Mouse (Mus musculus) embryo, embryonic 11 days (tissue): ENCODE results near the gene Prickle3.

Experiments
- DNase-seq: peaks from one replicate; pipeline ENCODE4 v3.0.0-alpha.2; 2015

Gene Prickle3

DNA sequence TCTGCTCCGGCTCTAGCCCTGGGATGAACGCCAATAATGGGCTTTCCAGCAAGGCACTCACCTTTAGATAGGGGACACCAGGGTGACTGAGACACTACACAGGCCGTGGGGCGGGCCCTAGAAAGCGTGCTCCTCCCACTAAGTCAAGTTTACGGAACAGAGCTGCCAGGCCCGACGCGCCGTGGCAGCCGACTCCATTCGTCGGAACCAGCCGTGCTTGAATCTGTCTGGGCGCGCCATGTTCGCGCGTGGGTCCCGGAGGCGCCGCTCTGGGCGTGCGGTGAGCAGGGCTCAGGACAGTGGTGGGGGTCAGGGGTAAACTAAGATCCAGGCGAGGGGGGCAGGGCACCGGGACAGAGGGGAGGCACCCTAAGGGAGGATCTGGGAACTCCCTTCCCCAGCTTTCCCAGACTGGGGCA lies at the start of gene Prickle3:
Gene Prickle3 (plus strand): TSS at position 40 of the 419 bp plus-strand sequence.
- DNase-seq: peak; percentile 39

DNA sequence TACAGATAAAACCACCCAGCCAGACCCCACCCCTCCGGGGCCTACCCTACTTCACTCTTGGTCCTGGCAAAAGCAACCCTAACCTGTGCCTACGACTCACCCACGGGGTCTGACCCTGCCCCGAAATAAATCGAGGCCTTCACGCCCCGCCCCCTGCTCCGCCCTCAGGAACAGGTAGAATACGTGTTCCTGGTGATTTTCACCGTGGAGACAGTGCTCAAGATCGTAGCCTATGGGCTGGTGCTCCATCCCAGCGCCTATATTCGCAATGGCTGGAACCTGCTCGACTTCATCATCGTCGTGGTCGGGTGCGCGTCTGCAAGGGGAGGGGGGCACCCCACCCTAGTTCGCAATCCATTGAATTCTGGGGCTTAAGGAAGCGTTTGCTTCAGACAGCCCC lies 47.0 kb upstream of the Prickle3 start:
- DNase-seq: peak; percentile 1

DNA sequence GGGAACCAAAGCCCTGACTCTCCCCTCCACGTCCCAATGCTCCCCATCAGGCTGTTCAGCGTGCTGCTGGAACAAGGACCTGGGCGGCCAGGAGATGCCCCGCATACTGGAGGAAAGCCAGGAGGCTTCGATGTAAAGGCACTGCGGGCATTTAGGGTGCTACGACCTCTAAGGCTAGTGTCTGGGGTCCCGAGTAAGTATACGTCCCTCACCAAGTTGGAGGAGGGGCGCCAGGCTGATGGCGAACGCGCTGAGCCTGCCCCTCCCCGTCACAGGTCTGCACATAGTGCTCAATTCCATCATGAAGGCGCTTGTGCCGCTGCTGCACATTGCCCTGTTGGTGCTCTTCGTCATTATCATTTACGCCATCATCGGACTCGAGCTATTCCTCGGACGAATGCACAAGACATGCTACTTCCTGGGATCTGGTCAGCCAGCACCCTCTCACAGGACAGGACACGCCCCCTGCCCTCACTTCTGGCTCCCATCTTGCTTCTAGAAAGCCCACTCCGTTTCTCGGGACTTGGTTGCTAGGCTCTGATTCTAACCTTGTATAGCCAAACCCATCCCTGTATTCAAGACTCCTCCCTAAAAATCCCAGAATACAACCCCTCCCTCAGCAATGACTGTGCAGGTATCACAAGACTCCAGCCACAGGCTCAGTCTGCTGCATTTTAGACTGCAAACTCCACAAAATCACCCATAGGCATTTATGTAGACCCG lies 46.4 kb upstream of the Prickle3 start:
- peak; percentile 8 for DNase-seq

DNA sequence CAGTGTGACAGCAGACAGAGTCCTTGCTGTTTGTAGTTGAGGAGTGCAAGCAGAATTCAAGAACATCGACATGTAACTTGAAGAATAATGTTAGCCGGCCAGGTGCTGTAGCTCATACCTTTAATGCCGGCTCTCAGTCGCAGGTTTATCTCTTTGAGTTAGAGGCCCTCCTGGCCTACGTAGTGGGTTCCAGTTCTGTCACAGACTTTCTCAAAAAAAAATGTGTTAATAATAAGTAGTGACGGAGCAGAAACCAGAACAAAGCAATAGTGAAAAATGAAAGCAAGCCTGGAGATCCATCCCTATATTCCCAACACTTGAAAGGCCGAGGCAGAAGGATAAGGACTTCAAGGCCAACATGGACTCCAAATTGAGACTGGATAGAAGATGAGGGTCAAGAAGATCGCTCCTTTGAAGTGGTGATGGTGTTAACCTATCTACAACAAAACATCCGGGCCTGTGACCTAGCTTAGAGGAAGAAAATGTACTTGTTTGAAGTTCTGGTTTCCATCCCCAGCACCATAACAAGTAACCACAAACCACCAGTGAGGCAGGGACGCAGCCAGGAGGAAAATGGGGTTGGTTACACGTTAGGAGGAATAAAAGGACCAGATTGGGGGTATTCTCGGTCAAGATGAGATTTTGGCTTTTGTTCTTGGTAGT lies 39.0 kb upstream of the Prickle3 start:
- no peak for DNase-seq

DNA sequence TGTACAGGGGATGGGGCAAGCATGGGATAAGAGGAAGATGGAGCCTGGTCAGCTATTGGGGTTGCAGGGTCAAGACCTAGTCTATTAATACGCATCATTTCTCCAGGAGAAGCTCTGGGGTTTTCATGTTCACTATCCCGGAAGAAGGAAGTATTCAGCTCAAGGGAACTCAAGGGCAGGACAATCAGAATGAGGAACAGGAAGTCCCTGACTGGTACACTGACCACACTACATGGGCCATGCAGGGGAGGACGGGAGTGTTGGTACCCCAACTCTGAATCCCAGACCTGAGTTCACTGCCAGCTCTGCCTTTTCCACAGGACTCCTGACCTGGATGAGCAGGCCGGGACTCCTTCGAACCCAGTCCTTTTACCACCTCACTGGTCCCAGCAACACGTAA lies 24.5 kb upstream of the Prickle3 start:
- no peak for DNase-seq

DNA sequence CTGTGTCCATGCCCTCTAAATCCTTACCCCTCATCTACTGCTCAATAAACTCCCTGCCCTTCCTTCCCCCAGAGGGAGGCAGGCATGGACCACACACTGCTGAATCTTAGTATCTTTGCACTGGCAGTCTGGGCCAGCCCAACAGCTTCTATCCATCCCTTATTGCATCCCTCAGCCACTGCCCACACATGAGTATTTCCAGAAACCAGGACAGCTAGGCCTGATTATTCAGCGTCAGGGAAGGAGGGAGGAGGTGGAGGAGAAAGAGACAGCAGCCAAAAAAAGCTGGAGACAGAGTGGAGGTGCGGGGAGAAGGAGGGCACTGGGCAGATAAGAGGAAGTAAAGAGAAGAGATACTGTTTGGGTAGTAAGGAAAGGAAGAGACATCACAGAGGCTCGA lies 22.0 kb upstream of the Prickle3 start:
- no peak for DNase-seq

DNA sequence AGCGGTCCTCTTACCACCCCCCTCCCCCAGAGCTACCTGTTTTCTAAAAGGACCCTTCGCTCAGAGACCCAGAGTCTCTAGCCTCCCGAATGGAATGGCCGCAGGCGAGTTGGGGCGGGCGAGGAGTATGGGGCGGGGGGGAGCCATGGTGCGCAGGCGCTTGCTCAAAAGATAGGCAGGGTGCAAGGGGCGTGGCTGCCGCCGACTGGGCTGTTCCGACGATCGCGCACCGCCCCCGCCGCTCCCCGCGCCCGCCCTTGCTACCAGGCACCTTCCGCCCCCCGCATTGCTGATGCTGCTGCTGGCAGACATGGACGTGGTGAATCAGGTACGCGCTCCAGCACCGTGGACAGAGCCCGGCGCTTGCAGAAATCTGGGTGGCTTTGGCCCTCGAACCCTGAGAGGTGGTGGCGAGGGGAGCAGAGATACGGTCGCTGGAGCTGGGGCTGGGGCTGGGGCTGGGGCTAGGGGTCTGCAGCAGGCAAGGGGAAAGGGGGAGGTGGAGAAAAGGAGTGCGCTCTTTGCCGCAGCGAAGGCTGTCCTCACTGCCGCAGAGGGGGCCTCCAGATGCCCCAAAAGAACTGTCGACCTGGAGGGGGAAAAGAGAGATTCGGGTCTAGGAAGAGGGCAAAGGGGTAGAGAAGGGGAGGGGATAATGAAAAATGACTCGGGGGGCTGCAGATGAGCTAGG lies 18.5 kb upstream of the Prickle3 start, which contains the start of gene Syp:
Gene Syp (plus strand): TSS at position 71 of the 691 bp plus-strand sequence.
- DNase-seq: peak; percentile 83

DNA sequence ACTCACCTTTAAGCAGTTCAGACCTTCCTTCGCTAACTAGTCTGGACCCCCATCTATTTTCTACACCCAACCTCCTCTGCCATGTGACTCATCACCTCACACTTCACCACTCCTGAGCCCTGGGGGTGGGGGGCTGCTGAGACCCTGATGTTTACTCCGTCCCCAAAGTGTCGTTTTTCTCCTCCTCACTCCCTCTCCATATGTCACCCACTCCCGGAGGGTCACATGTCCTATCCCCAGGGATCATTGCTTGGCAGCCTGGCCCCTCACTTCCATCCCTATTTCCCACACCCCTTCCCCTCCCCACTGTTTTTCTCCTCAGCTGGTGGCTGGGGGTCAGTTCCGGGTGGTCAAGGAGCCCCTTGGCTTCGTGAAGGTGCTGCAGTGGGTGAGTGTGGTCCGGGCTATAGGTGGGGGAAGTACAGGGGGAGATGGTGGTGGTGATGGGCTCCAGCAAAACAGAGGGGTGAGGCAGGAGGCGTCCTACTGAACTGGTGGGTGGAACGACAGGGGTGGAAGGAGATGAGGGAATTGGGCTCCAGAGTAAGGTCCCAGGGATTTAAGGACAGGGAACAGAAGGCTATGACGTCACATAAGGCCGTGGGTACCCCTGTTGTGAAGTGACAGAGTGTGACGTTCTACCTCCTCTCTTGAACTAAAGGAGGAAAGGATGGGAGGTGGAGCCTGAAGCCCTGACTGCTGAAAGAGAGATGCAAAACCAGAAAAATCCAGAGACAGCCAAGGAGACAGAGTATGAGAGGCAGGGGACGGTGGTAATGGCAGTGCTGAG lies 17.3 kb upstream of the Prickle3 start:
- DNase-seq: no peak

DNA sequence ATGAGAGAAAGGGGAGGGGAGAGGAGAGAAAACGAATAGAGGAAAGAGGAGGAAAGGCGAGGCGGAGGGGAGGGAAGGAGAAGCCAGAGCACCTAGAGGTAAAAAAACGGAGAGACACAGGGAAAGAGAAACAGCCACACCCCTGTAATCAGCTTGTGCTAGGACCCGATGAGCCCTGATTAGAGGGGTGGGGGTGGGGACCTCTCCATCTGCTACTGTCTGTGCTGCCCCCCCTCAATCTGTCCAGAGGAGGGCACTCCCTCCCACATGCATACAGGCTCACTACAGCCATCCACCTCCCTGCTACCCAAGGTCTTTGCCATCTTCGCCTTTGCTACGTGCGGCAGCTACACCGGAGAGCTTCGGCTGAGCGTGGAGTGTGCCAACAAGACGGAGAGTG lies 16.3 kb upstream of the Prickle3 start:
- DNase-seq: no peak

GRCm38 (mm10) chrX:7645349-7645748 lies 11.7 kb upstream of the Prickle3 start:
- peak; percentile 76 for DNase-seq

DNA sequence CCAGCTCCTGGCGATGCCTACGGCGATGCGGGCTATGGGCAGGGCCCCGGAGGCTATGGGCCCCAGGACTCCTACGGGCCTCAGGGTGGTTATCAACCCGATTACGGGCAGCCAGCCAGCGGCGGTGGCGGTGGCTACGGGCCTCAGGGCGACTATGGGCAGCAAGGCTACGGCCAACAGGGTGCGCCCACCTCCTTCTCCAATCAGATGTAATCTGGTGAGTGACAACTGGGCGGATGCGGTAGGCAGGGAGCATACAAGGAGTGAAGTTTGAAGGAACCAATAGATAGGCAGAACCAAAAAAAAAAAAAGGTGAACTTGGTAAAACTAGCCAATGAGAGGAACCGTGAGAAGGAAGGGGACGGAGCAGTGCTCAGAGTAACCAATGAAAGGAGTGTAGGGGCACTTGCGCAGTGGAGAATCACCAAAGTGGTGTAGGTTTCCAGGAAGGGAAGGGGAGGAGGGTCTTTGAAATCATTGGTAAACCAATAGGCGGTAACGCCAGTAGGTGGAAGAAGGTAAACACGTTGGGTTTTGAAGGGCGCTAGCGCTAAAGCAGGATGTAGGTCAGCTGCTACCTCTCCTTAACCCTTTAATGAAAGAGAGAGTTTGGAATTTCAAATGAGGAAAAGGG lies 8.3 kb upstream of the Prickle3 start:
- peak; percentile 85 for DNase-seq

DNA sequence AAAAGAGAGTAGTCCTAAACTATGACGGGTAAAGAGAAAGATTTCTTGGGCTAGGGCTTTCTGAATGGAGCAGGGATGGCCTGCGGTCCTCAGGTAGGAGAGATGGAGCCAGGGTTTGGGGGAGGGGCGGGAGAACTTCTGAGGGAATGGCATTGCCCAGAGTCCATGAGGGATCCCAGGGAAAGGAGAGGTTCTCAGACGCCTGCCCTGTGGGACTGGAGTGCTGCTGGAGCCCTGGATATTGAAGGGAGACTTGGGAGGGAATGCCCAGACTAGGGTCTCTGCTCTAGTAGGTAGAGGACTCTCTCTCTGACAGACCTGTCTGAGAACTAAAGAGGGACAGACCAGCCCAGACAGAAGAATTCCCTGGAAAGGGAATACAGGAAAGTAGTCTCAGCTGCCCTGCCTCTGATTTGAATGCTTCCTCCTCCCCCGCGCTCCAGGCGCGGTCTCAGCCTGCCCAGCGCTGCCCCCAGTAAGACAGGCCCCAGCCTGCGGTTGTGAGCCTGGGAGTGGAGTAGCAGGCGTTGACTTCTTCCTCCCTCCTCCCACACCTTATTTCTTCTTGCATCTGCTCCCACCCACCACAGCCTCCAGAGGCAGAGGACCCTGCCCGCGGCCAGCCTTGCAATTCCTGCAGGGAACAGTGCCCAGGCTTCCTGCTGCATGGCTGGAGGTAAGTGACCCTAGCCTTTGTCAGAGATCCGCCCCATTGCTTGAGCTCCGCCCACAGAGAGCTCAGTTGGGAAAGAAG lies 1.1 kb downstream of the Prickle3 start:
- DNase-seq: peak; percentile 68

DNA sequence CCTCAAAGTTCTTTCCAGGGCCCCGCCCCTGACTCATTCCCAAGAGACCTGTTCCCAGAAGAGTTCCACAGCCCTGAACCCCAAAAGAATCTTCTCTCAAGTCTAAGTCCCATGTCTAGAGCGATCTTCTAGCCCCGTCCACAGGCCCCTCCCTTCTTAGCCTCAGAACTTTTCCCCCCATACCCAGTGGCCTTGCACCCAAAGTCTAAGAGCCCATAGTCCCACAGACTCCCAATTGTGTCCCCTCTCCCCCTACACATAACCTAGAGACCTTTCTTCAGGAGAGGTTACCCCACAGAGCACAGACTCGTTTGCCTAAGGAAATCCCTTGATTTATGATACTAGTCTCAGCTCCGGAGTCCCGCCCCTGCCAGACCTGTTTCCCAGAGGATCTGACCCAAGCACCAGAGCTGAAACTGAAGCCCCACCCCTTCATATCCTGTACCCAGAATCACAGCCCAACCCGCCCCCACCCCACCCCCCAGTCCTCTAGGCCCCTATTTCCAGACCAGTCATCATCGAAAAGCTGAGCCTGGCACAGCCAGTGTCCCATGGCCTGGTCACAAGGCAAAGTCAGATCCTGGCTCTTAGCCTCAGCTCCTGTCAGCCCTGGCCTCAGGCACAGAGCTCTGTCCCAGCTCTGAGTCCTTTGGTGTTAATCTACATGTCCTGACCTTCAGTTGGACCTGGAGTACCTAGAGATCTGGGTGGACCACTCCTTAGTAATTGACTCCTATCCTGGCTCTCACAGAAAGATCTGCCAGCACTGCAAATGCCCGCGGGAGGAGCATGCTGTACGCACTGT lies 1.9 kb downstream of the Prickle3 start:
- no peak for DNase-seq

DNA sequence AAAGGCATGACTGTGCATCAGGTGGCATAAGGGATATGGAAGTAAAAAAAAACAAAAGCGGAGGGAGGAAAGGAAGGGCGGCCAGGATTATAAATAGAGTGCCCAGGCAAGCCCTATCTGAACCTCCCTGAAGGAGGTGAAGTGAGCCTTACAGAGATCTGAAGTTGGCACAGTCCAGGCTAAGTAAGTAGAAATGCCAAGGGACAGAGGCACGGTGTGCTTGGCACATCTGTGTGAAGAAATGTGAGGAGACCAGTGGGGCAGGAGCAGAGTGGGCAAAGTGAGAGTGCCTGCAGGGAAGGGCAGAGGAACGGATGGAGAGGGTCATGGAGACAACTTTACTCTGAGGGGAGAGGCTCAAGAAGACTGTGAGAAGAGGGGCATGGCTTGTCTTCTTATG lies 4.0 kb downstream of the Prickle3 start:
- no peak for DNase-seq

- no peak for DNase-seq
These were observed 5.9 kb downstream of the Prickle3 start for GRCm38 (mm10) chrX:7662936-7663335.

DNA sequence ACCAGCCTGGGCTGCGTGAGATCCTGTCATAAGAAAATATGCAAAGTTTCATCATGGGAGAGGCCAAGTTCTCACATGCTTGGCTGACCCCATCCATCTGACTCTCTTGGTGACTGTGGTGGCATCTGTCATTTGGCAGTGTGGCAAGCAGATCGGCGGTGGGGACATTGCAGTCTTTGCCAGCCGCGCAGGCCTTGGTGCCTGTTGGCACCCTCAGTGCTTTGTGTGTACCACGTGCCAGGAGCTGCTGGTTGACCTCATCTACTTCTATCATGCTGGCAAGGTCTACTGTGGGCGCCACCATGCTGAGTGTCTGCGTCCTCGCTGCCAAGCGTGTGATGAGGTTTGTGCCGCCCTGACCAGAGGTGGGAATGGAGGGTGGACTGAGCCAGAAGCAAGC lies 7.7 kb downstream of the Prickle3 start:
- no peak for DNase-seq

DNA sequence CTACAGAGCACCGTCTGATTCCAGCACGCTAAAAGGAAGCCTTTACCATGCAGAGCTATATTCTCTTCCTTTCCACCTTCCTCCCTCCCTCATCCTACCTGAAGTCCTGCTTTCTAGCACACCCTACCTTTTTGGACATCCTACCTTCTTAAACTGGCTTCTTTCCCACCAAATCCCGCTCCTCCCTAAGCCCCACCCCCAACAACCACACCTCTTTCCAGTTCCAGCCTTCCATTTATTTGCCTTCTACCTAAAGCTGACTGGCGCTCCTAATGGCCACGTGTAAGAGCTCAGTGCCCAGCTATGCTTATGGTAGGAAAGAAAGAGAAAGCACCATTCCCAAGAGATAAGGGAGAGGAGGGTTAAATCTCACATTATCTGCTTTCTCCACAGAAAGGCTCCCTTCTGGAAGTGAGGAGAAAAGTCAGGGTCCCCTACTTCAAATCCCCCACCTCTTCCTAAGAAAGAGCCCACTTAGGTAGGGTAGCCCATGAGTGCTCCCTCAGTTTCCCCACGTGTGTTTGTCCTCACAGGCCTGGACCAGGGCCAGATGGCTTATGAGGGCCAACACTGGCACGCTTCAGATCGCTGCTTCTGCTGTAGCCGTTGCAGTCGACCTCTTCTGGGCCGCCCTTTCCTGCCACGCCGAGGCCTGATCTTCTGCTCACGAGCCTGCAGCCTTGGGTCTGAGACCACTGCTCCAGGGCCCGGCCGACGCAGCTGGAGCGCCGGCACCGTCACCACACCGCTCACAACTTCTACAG lies 8.9 kb downstream of the Prickle3 start:
- no peak for DNase-seq

GRCm38 (mm10) chrX:7670390-7670881 lies 13.4 kb downstream of the Prickle3 start:
- peak; percentile 60 for DNase-seq

DNA sequence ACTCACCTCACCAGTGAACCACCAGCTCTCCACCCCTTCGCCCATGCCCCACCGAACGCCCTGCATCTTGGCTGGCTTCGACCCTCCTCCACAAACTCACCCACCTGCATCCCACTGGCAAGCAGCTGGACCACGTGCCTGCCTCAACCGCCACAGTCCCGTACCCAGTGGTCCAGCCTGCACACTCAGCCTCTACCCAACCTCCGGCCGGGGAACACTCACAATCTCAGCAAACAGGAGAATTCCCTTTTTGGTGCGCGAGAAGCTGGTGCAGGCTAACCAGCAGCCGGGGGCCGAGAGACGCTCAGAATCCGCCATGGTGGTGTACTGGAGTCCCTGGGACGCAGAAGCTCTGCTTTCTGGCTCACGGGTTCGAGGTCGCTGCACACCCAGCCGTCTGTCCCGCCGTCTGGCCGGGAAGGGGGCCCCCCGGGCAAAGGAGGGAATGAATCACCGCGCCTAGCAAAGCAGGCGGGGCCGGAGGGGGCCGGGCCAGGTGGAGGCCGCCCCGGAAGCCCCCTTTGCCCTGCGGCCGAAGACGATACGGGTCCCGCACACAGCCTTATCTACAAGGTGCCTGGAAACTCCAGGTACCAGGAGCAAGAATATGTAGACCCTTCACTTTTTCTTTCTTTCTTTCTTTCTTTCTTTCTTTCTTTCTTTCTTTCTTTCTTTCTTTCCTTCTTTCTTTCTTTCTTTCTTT lies 14.0 kb downstream of the Prickle3 start, which contains the start of gene Plp2:
Gene Plp2 (minus strand): TSS at position 470 of the 703 bp plus-strand sequence.
- DNase-seq: peak; percentile 43
